Mouse (Mus musculus) MEL (cell line): Measurements from ENCODE around the gene Arel1.

Experiments used
- CTCF ChIP-seq, 3 experiments: IDR thresholded peaks in 2 of 3; conservative IDR thresholded peaks in 1 of 3; 2 replicates each; pipeline ENCODE4 v1.5.1; 2011 to 2012; ENCODE audit warnings: low read length in 3 of 3, low read depth in 2 of 3, mild to moderate bottlenecking in 2 of 3, improper control_type of control experiment in 1 of 3, inconsistent platforms in 1 of 3, mixed read lengths in 1 of 3, moderate library complexity in 1 of 3; ENCODE audit not compliant: control insufficient read depth in 1 of 3, insufficient read depth in 1 of 3, poor library complexity in 1 of 3, severe bottlenecking in 1 of 3
- GATA1 ChIP-seq: IDR thresholded peaks from 2 replicates; pipeline ENCODE4 v1.6.1; 2011; ENCODE audit warnings: low read depth, low read length, improper control_type of control experiment
- KAT2A ChIP-seq: conservative IDR thresholded peaks from 2 replicates; pipeline ENCODE4 v1.6.1; 2012; ENCODE audit warnings: low read depth, low read length, improper control_type of control experiment, inconsistent platforms
- MYB ChIP-seq: IDR thresholded peaks from 2 replicates; pipeline ENCODE4 v1.6.1; 2011; ENCODE audit warnings: mild to moderate bottlenecking, low read depth, low read length, improper control_type of control experiment
- POLR2A ChIP-seq, 2 experiments: IDR thresholded peaks; 2 replicates each; pipeline ENCODE4 v1.6.1; 2011 to 2012; ENCODE audit warnings: low read length in 2 of 2, mild to moderate bottlenecking in 2 of 2, control low read depth in 1 of 2, improper control_type of control experiment in 1 of 2, low read depth in 1 of 2, moderate library complexity in 1 of 2; ENCODE audit not compliant: control insufficient read depth in 1 of 2, insufficient read depth in 1 of 2, poor library complexity in 1 of 2
- RAD21 ChIP-seq: IDR thresholded peaks from 2 replicates; pipeline ENCODE4 v1.6.1; 2011; ENCODE audit warnings: mild to moderate bottlenecking, low read depth, low read length, improper control_type of control experiment
- RCOR1 ChIP-seq: IDR thresholded peaks from 2 replicates; pipeline ENCODE4 v1.6.1; 2012; ENCODE audit warnings: low read depth, mild to moderate bottlenecking, inconsistent platforms, low read length, improper control_type of control experiment
- TCF12 ChIP-seq: IDR thresholded peaks from 2 replicates; pipeline ENCODE4 v1.6.1; 2014; ENCODE audit warnings: low read depth, mild to moderate bottlenecking, inconsistent platforms, low read length, improper control_type of control experiment, moderate library complexity
- UBTF ChIP-seq: IDR thresholded peaks from 2 replicates; pipeline ENCODE4 v1.6.1; 2012; ENCODE audit warnings: low read depth, mild to moderate bottlenecking, inconsistent platforms, low read length, improper control_type of control experiment, moderate library complexity, borderline replicate concordance; ENCODE audit not compliant: insufficient read depth
- USF1 ChIP-seq: IDR thresholded peaks from 2 replicates; pipeline ENCODE4 v1.6.1; 2014; ENCODE audit warnings: low read depth, mild to moderate bottlenecking, inconsistent platforms, low read length, improper control_type of control experiment, moderate library complexity

DNA sequence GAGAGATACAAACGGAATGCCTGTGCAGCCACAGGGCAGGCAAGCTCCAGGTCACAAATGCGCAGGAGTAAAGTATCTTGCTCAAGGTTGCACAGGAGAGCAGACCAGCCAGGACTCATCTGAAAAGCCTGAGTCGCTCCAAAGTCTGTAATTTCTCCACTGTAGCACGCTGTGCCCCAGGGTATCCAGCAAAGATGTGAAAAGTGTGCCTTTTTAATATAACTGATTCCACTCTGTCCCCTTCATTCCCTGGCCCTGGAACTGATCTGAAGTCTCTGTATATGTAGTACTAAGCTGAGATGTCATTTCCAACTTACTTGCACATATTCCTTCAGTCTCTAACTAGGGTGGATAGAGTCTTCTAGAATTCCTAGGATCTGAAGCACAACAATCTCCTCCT is 87.9 kb downstream of the Arel1 start:
- TF ChIP-seq CTCF (IDR thresholded peaks at IDR 0.05 in 2 of 3, conservative IDR thresholded peaks at IDR 0.05 in 1 of 3; ENCODE audit: control insufficient read depth in 1 of 3, insufficient read depth in 1 of 3, low read depth in 2 of 3, low read length in 3 of 3, poor library complexity in 1 of 3, severe bottlenecking in 1 of 3) (no peak), POLR2A (IDR thresholded peaks at IDR 0.05; ENCODE audit: control insufficient read depth in 1 of 2, insufficient read depth in 1 of 2, low read depth in 1 of 2, low read length in 2 of 2, poor library complexity in 1 of 2) (no peak), RCOR1 (no peak), RAD21 (no peak), GATA1 (no peak), KAT2A (no peak), TCF12 (no peak), UBTF (no peak), MYB (no peak), USF1 (no peak)
